Mouse (Mus musculus): ENCODE data around the gene Smim22.

Smim22 gene

GRCm38 (mm10) chr16:5008076-5008475, 988 bp downstream of the Smim22 start:
- DNase-seq (ENCODE audit: low read depth, low spot score), result no peak

DNA sequence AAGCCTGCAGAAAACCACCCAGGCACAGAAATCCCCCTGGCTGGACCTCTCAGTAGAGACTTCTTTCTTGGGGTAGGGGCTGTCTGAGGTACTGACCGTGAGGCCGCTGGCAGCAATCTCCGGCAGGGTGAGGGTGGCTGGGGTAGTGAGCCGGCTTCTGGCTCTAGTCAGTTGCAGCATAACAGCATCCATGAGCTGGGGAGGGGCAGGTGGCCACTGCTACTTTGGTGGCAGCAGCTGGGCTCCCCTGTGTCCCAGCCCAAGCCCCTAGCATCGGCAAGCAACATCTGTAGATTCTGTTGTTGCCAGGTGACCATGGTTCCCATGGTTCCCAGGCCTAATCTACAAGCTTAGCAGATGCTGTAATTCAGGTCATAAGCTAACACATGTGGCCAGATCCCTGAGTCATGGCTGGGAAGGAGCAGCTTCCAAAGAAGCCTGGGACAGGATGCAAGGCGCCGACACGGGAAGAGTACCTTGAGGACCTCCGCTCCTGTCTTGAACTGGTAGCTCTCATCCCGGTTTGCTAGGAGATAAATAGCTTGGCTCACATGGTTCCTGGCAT, 3.4 kb downstream of the Smim22 start:
- peak; percentile 53 for DNase-seq (ENCODE audit: low read depth, low spot score)

DNA sequence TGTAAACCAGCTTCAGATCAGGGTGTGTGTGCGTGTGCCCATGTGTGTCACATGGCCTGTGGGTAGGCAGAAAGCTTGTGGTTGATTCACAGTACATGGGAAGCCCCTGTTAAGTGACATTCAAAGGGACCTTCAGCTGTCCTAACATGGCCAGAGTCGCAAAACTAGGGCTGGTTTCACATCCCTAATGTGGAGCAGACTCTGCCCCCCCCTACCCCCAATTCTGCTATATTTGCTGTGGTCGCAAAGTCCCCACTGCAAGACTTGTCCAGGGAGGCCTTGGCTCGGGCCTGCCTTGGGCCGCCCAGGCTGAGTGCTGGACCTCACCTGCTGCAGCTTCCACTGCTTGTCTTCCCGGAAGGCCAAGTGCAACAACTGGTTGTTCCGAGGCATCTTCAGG, 4.2 kb downstream of the Smim22 start:
- DNase-seq (ENCODE audit: low read depth, low spot score), result no peak

DNA sequence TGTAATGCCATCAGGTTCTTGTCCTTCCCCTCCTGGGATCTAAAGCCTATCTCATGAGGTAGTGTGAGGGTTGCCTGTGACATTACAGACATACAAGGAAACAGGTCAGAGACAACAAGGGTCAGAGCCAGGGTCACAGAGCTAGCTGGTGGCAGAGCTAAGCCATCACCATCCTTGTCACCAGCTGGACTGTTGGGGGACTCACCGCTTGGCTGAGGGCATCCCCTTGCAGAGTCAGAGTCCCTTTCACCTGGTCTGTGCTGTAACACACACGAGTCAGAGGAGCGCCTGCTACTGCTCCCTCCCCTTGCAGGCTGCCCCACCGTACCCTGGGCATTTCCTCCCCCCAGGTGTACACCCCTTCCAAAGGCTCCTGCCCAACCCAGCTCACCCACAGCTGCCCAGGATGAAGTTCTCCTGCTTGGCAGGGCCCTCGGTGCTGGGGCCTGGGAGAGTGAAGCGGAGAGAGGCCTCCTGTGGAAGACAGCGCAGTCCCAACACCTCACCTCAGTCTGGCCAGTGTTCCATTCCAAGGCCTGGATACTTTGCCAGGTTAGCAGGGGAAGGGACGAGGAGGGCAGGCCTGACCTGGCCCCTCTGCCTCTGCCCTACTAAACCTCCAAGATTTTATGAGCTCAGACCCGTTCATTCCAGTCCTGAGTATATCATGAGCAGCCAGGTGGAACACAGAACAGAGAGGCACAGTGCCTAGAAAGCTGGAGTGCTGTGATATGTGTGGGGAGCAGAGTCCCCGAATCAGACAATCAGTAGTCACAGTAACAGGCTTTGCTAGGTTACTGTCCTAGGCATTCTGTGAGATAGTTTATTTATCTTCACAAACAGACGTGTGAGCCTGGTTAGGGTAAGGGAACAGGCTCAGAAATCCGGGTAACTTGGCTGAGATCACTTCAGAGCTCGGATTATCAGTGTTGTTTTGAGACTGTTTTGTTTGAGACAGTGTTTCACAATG, 5.2 kb downstream of the Smim22 start:
- no peak for DNase-seq (ENCODE audit: low read depth, low spot score)

GRCm38 (mm10) chr16:5013054-5013838, 6.2 kb downstream of the Smim22 start, which contains the start of gene Rogdi:
TSS of gene Rogdi (minus strand) at chr16:5013553.
- DNase-seq (ENCODE audit: low read depth, low spot score), result peak; percentile 100

DNA sequence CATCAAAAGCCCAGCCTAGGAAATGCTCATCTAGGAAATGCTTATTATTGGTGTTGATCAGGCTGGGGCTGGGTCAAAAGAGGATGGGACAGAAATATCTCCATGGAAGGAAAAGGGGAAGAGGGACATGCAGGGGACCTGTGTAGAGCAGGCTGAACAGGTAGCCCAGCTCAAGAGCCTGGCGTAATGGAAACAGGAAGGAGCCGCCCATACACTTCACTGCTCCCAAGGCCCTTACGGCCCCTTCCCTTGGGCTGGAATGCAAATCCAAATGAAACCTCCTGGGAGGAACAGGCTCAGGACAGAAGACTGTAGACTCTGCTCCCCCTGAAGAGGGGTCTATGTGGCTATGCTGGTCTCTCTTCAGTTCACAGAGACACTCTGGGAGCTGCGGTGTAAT, 7.5 kb downstream of the Smim22 start:
- no peak for DNase-seq (ENCODE audit: low read depth, low spot score)

GRCm38 (mm10) chr16:5024021-5024420, 16.9 kb downstream of the Smim22 start:
- no peak for DNase-seq (ENCODE audit: low read depth, low spot score)

DNA sequence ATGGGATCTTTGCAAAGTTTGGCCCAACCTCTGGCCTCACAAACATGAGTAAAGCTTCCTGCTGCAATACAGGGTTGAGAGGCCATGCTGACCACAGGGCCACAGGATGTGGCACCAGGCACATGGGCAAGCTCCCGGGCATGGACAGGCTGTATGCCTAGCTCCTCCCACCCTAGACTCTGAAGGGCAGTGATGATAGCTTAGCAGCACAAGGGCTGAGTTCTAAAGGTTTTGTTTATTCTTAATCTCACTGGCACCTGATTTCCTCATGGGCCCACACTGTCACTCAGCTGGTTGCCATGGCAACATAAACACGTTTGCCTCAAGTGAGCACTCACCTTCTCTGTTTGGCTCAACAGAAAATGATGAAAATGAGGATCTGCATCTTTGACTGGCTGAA, 22.8 kb downstream of the Smim22 start:
- DNase-seq (ENCODE audit: low read depth, low spot score), result peak; percentile 19

- no peak for DNase-seq (ENCODE audit: low read depth, low spot score)
These were observed 28.5 kb downstream of the Smim22 start for GRCm38 (mm10) chr16:5035591-5035990.

DNA sequence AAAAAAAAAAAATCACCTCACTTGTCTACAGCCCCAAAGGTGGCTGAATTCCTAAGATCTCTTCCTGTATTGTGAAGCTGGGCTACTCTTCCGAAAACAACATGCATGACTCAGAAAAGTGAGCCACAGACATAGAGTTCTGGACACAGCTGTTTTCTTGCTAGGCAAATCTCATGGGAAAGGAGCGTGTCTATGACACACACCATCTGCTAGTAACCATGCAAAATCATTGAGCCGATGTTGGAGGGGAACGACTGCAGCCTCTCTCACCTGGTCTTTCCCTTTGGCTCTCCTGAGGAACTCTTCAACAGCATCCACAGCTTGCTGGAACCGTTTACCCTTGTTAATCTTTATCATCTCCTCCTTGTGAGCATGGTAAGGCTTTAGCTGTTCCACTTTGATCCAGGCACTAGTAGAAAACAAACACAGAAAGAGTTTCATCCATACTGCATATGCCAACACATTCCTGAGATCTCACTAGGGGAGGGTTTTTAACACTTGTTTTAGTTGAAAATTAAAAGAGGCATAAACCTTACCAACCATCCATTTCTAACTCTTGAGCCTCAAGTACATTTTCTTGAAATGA, 29.7 kb downstream of the Smim22 start:
- DNase-seq (ENCODE audit: low read depth, low spot score), result no peak

GRCm38 (mm10) chr16:5045322-5045721, 38.2 kb downstream of the Smim22 start:
- no peak for DNase-seq (ENCODE audit: low read depth, low spot score)

GRCm38 (mm10) chr16:5049182-5049773, 42.2 kb downstream of the Smim22 start:
- no peak for DNase-seq (ENCODE audit: low read depth, low spot score)

- peak; percentile 100 for DNase-seq (ENCODE audit: low read depth, low spot score)
These were observed 42.7 kb downstream of the Smim22 start, which contains the start of the genes Glyr1 and Ubn1 for GRCm38 (mm10) chr16:5049774-5050234. TSS of gene Glyr1 (minus strand) at chr16:5049863. TSS of gene Ubn1 (plus strand) at chr16:5050057.

- DNase-seq (ENCODE audit: low read depth, low spot score), result peak; percentile 76
These were observed 43.4 kb downstream of the Smim22 start for GRCm38 (mm10) chr16:5050251-5051110.
